Comparison of ENCODE assay signal across 13 mouse cellular contexts in genomic region chr11:57655669-57656325, GRCm38 (mm10). TPM values are rescaled to one million over a fixed set of nuclear protein-coding genes. Genes with fewer than 3 reads are reported as not detected.
DNase-seq lines count a peak whose midpoint lies in the region; ATAC-seq lines count a peak whose summit lies in the region.
"Had no signal": no experiment of that assay in that cellular context is flagged by ENCODE, and none has a peak within 500 bp of the region (broad histone marks: within the 10 kb centered on the region; RNA-seq: fewer than 3 reads in every experiment).

No protein-coding gene starts in this region.

- no peak for DNase-seq in forebrain, embryonic 10.5 days (ENCODE audit: extremely low spot score, low spot score)
- DNase-seq in forebrain, embryonic 11.5 days (ENCODE audit: low spot score): no peak
- DNase-seq in kidney, postnatal 10 days: peak; percentile 18
- DNase-seq in kidney, adult 11 months: no peak
- DNase-seq in urinary bladder, postnatal 14 days (ENCODE audit: low spot score): peak; percentile 2
- DNase-seq in urinary bladder, postnatal 25 days (ENCODE audit: low spot score): no peak
- DNase-seq in testis, postnatal 10 days (ENCODE audit: low spot score): peak; percentile 47
- DNase-seq in lung, postnatal 25 days (ENCODE audit: low spot score): no peak
- DNase-seq: cerebellum, postnatal 36 days; kidney, adult 2 months; right cerebral cortex, postnatal 25 days; thymus, adult 2 months had no signal

- no peaks in the 10 kb centered on the region for H3K9me3 ChIP-seq in forebrain, embryonic 10.5 days
- no peaks in the 10 kb centered on the region for H3K9me3 ChIP-seq in forebrain, embryonic 11.5 days (ENCODE audit: control insufficient read depth, low read length)

- H3K4me1 ChIP-seq in forebrain, embryonic 10.5 days: peaks cover 84% of the 10 kb centered on the region
- peaks cover 16% of the 10 kb centered on the region for H3K4me1 ChIP-seq in forebrain, embryonic 11.5 days (replicated peaks; ENCODE audit: control insufficient read depth, insufficient read depth, low read length)

- H3K36me3 ChIP-seq in forebrain, embryonic 10.5 days (replicated peaks): no peaks in the 10 kb centered on the region
- no peaks in the 10 kb centered on the region for H3K36me3 ChIP-seq in forebrain, embryonic 11.5 days (ENCODE audit: control insufficient read depth, insufficient read depth, low read length)

- no peak overlapping the region for H3K4me2 ChIP-seq in forebrain, embryonic 11.5 days (ENCODE audit: low read depth, low read length, severe bottlenecking)

- H3K27me3 ChIP-seq in forebrain, embryonic 10.5 days (ENCODE audit: poor library complexity, severe bottlenecking): peaks cover 42% of the 10 kb centered on the region
- H3K27me3 ChIP-seq in forebrain, embryonic 11.5 days (ENCODE audit: control insufficient read depth, insufficient read depth, low read length): no peaks in the 10 kb centered on the region

- no peak overlapping the region for H3K4me3 ChIP-seq in forebrain, embryonic 10.5 days
- H3K4me3 ChIP-seq in forebrain, embryonic 11.5 days (ENCODE audit: low read depth, low read length): no peak overlapping the region

- peak overlapping the region; percentile 59; the same call in 1 of the 2 replicates for H3K27ac ChIP-seq in forebrain, embryonic 10.5 days
- no peak overlapping the region for H3K27ac ChIP-seq in forebrain, embryonic 11.5 days (ENCODE audit: low read depth, low read length)

- ATAC-seq in forebrain, embryonic 11.5 days (replicated peaks; ENCODE audit: low FRiP score): no peak
- ATAC-seq: midbrain, embryonic 16.5 days had no signal

- WGBS in forebrain, embryonic 10.5 days: 58% methylated on average over 10 of the region's 10 CpGs
- WGBS in forebrain, embryonic 11.5 days: 63% methylated on average over 10 of the region's 10 CpGs

- H3K9ac ChIP-seq in forebrain, embryonic 11.5 days (ENCODE audit: low read length): no peak overlapping the region

RNA-seq across cellular contexts. Expression of gene Galnt10, which starts 10.6 kb away (rescaled TPM):
- 18.3 and 18.6 TPM in 2 replicates for polyA plus RNA-seq in forebrain, embryonic 10.5 days (2016; fragmentation: Nextera tagmentation; extraction: Ambion mirVana)
- polyA plus RNA-seq in forebrain, embryonic 11.5 days (2014; fragmentation: Nextera tagmentation; extraction: Ambion mirVana): 15.1 and 18.1 TPM in 2 replicates

Comparison
In these comparisons a context has a peak if more than half of its experiments do, and no peak if none do; other contexts are left out.
1. DNase-seq: peak in kidney, postnatal 10 days (single experiment), urinary bladder, postnatal 14 days (single experiment) and testis, postnatal 10 days (single experiment); none in forebrain, embryonic 10.5 days (single experiment), forebrain, embryonic 11.5 days (single experiment), kidney, adult 11 months (single experiment), urinary bladder, postnatal 25 days (single experiment) and lung, postnatal 25 days (single experiment).